Mouse (Mus musculus) left cerebral cortex, postnatal 36 days (tissue): ENCODE measurements around the gene Desi1. TPM values are rescaled to one million over a fixed set of nuclear protein-coding genes. Genes with fewer than 3 reads are reported as not detected.

Experiments used
- DNase-seq, 2 experiments: peaks; one replicate each; pipeline ENCODE4 v3.0.0; 2021 to 2022; ENCODE audit warnings: low spot score in 2 of 2, mixed read lengths in 1 of 2
- intact Hi-C: fragments of 180-260 bp; cut with DNase I; formaldehyde crosslinking; loops from one replicate; pipeline ENCODE4 v1.15.1; 2025
- total RNA-seq, 2 experiments: library from RNA; stranded (reverse); gene quantifications; 2 replicates each; pipeline ENCODE4 v1.2.3; 2021

Gene Desi1
- total RNA-seq, 2 experiments from 2014 or later = 103 to 118 TPM

DNA sequence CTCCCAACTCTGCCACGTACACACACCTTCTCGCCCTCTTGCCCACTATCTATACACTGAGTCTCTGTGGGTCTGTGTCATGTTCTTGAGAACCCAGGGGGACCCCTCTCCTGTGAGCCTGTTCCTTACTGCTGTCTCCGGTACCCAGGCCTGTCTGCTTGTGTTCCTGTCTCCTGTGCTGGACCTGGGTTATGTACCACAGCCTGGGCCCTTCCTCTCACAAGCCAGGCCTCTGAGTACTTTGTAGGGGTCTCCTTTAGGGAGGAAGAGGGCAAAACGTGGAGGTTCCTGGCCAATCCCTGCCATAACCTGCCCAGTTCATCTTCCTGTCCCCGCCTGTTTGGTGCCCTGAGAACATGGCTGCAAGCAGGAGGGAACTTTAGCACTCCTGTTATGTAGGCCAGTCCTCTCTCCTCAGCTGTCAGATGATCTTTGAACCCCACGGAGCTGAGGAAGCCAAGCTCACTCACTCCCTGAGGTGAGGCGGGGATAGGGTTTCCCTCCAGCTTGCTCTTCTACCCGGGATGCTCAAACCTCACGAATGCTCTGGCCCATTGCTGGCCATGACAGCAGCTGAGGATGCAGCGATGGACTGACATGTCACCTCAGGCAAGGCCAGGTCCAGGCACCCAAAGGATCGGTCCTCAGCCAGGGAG lies 84.1 kb downstream of the Desi1 start:
- intact Hi-C loops = no loop called here
- DNase-seq = no peak

- intact Hi-C loops = no loop called here
- DNase-seq = no peak
Measured at GRCm38 (mm10) chr15:81949076-81949475, 84.6 kb downstream of the Desi1 start.

GRCm38 (mm10) chr15:81943176-81943749 lies 90.4 kb downstream of the Desi1 start:
- intact Hi-C loops = no loop called here
- DNase-seq = no peak

Other genes starting within 250 kb of the Desi1 start
- gene Tef, start 231.4 kb downstream of the Desi1 start, total RNA-seq = 100 to 1,000 TPM; 244 to 267 TPM
- gene Tob2, start 175.1 kb downstream of the Desi1 start, total RNA-seq = 10 to 100 TPM; 26.4 to 37.6 TPM
- gene Phf5a, start 162.0 kb downstream of the Desi1 start, total RNA-seq = 10 to 100 TPM; 31.0 to 36.3 TPM
- gene Aco2, start 161.6 kb downstream of the Desi1 start, total RNA-seq = 100 to 1,000 TPM; 425 to 455 TPM
- 10 to 100 TPM; 46.7 to 58.5 TPM for gene Polr3h, start 107.6 kb downstream of the Desi1 start, total RNA-seq
- 10 to 100 TPM; 83.6 to 86.1 TPM for gene Csdc2, start 97.1 kb downstream of the Desi1 start, total RNA-seq
- 100 to 1,000 TPM; 197 to 221 TPM for gene Pmm1, start 72.9 kb downstream of the Desi1 start, total RNA-seq
- gene 1700029P11Rik, start 53.3 kb downstream of the Desi1 start, total RNA-seq = not detected
- 10 to 100 TPM; 19.1 to 33.7 TPM for gene Xrcc6, start 46.0 kb downstream of the Desi1 start, total RNA-seq
- gene Snu13, start 13.7 kb upstream of the Desi1 start, total RNA-seq = 100 to 1,000 TPM; 102 to 107 TPM
- gene 4930407I10Rik, start 25.3 kb upstream of the Desi1 start, total RNA-seq = not detected
- gene Mei1, start 36.1 kb upstream of the Desi1 start, total RNA-seq = 1 to 10 TPM; 3.4 to 3.6 TPM
- 10 to 100 TPM in 1 of 2 experiments, 1 to 10 TPM in 1; 9.5 to 14.2 TPM for gene Ccdc134, start 94.1 kb upstream of the Desi1 start, total RNA-seq
- 100 to 1,000 TPM; 183 to 198 TPM for gene Srebf2, start 113.3 kb upstream of the Desi1 start, total RNA-seq
- gene Shisa8, start 179.0 kb upstream of the Desi1 start, total RNA-seq = 1 to 10 TPM; 3.6 to 4.7 TPM
- gene Tnfrsf13c, start 190.5 kb upstream of the Desi1 start, total RNA-seq = 1 to 10 TPM in 1 of 2 experiments, under 1 TPM in 1; 0.22 to 1.1 TPM
- gene Cenpm, start 210.9 kb upstream of the Desi1 start, total RNA-seq = 1 to 10 TPM; 3.1 to 4.1 TPM
- gene 1500009C09Rik, start 218.5 kb upstream of the Desi1 start, total RNA-seq = 100 to 1,000 TPM in 1 of 2 experiments, 10 to 100 TPM in 1; 97.8 to 105 TPM
- 100 to 1,000 TPM; 503 to 533 TPM for gene Sept3, start 241.0 kb upstream of the Desi1 start, total RNA-seq